Mouse (Mus musculus) cerebellum, adult 18-20 months (tissue): ENCODE results near the gene Creg2.
"Not testable (repeated sequence)": the region's sequence is repeated elsewhere in the genome, so short reads cannot be mapped to it uniquely, and the experiment has no call there.

Source experiments
- DNase-seq, 2 experiments: peaks; one replicate each; pipeline ENCODE4 v3.0.0; 2021

Creg2 gene

GRCm38 (mm10) chr1:39650435-39651240 is 636 bp downstream of the Creg2 start:
- peak; percentile 56 to 64 for DNase-seq

GRCm38 (mm10) chr1:39649691-39650434 is 1.4 kb downstream of the Creg2 start:
- peak; percentile 6 to 12 for DNase-seq

- DNase-seq = no peak
Measured at GRCm38 (mm10) chr1:39648584-39648983, 2.7 kb downstream of the Creg2 start.

GRCm38 (mm10) chr1:39645905-39646759 is 5.1 kb downstream of the Creg2 start:
- DNase-seq = peak; percentile 6 to 15

- DNase-seq = no peak
Measured at GRCm38 (mm10) chr1:39644333-39644732, 6.9 kb downstream of the Creg2 start.

GRCm38 (mm10) chr1:39641667-39642066 is 9.6 kb downstream of the Creg2 start:
- no peak for DNase-seq

GRCm38 (mm10) chr1:39637139-39637538 is 14.1 kb downstream of the Creg2 start:
- DNase-seq = no peak

GRCm38 (mm10) chr1:39636660-39637059 is 14.6 kb downstream of the Creg2 start:
- DNase-seq = no peak

GRCm38 (mm10) chr1:39636196-39636595 is 15.1 kb downstream of the Creg2 start:
- DNase-seq = no peak

- no peak for DNase-seq
Measured at GRCm38 (mm10) chr1:39628606-39629005, 22.7 kb downstream of the Creg2 start.

- no peak for DNase-seq
Measured at GRCm38 (mm10) chr1:39625491-39625890, 25.8 kb downstream of the Creg2 start.

GRCm38 (mm10) chr1:39623729-39624128 is 27.5 kb downstream of the Creg2 start:
- DNase-seq = no peak

GRCm38 (mm10) chr1:39623106-39623505 is 28.2 kb downstream of the Creg2 start:
- DNase-seq = no peak

- DNase-seq = no peak
Measured at GRCm38 (mm10) chr1:39618524-39618923, 32.8 kb downstream of the Creg2 start.

- no peak for DNase-seq
Measured at GRCm38 (mm10) chr1:39615526-39615925, 35.7 kb downstream of the Creg2 start.

- peak; percentile 33 to 42 for DNase-seq
Measured at GRCm38 (mm10) chr1:39614462-39615279, 36.6 kb downstream of the Creg2 start.

GRCm38 (mm10) chr1:39613061-39613460 is 38.2 kb downstream of the Creg2 start:
- DNase-seq = no peak

GRCm38 (mm10) chr1:39612491-39612890 is 38.8 kb downstream of the Creg2 start:
- no peak for DNase-seq

- DNase-seq = no peak
Measured at GRCm38 (mm10) chr1:39608534-39608933, 42.7 kb downstream of the Creg2 start.

GRCm38 (mm10) chr1:39602477-39602876 is 48.8 kb downstream of the Creg2 start:
- DNase-seq = no peak

GRCm38 (mm10) chr1:39598726-39599125 is 52.5 kb downstream of the Creg2 start:
- DNase-seq = peak; percentile 52 to 56

GRCm38 (mm10) chr1:39597135-39597534 is 54.1 kb downstream of the Creg2 start:
- DNase-seq = not testable (repeated sequence)
